Mouse (Mus musculus): ENCODE data around the gene Lrrc29. TPM values are rescaled to one million over a fixed set of nuclear protein-coding genes. Genes with fewer than 3 reads are reported as not detected.
A peak's percentile ranks its signal among the peaks of the same experiment; 100 is the strongest.

The Lrrc29 gene
- polyA plus RNA-seq, 1 experiment from 2014 or later: 0.83 TPM

DNA sequence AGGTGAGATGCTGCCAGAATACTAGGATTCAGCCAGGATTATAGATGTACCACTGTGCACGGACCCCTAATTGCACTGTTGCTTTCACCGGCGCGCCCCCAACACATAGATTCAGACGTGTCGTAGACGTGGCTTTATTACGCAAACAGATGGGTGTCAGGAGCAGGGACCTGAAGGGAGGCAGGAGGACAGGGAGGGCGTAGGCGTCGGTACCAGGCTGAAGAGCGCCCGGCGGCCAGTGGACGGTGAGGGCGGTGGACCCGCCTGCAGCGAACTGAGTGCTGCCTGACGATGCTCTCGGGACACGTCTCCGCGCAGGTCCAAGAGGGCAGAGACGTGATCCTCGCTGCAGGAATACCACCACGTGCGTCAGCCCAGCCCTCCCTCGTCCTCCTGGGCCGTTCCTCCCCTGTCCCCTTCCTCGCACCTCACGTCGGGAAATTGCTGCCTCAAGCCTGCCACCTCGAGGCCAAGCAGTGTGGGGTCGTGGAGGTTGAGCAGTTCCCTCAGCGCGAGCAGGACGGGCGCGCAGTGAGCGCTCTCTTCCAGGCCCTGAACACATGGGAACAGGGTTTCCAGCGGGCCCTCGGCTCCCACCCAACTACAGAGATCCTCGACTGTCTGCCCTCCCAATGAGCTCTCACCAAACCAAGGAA lies 36.1 kb downstream of the Lrrc29 start, which contains the start of gene 4931428F04Rik:
Gene 4931428F04Rik, minus strand, starts transcription at position 60 of the 656 bp plus-strand sequence.
- 0 out of 2 replicates have a peak within 1 kb of the TSS, but pooled peaks have one; percentile 41 for H3K27ac ChIP-seq (replicated peaks; ENCODE audit: low read depth, low read length)
- H3K4me2 ChIP-seq (ENCODE audit: low read depth, low read length): peak within 1 kb of the TSS; percentile 69
- WGBS: 2% methylated on average over 40 of the region's 43 CpGs
- peak within 1 kb of the TSS; percentile 47 for H3K4me3 ChIP-seq (ENCODE audit: low read depth, low read length)
- peak within 1 kb of the TSS; percentile 74 for H3K9ac ChIP-seq (replicated peaks; ENCODE audit: low read length)
- DNase-seq (ENCODE audit: low spot score): peak; percentile 67
- H3K27me3 ChIP-seq (ENCODE audit: control insufficient read depth, insufficient read depth, low read length): peaks cover 12% of the 10 kb centered on the region
- no peaks in the 10 kb centered on the region for H3K36me3 ChIP-seq (replicated peaks; ENCODE audit: control insufficient read depth, insufficient read depth, low read depth, low read length)
- peak; percentile 24 for ATAC-seq (replicated peaks; ENCODE audit: insufficient number of reproducible peaks, low FRiP score, low TSS enrichment, low read depth)
- no peaks in the 10 kb centered on the region for H3K9me3 ChIP-seq (replicated peaks; ENCODE audit: control insufficient read depth, low read length)
- peaks cover 5% of the 10 kb centered on the region; the same call in 1 of the 2 replicates for H3K4me1 ChIP-seq (ENCODE audit: control insufficient read depth, insufficient read depth, low read length)

DNA sequence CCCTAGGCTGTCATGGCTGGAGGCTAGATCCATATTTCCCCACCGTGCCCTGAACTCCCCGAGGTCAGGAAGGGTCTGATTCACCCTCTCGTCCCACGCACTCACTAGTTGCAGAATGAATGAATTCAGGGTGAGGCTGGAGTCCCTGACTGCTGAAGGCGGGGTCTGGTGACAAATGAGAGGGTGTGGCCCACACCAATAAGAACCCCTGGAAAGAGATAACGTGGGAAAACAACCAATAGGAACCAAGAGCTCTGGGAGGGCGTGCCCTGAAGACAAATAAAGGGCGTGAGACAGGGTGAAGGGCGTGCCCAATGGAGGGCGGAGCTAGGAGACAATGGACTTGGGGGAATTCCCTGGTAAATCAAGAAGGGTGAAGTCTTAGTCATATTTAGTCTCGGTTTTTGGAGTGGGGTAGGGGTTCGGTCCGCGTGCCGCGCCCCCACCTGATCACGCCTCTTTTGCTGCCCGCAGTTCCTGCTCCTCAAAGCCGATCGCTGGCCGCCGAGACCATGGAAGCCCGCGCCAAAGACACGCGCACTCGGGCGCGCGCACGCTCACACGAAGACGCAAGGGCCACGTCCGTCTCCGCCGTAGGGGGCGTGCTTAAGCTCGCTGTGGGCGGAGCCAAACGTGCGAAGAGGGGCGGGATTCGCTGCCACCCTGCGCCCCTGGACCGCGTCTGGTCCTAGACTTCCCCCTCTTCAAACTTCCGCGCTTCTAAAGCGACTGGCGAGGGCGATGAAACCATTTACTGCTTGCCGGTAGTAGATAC lies 36.9 kb downstream of the Lrrc29 start:
- Histone ChIP-seq H3K36me3 (replicated peaks; ENCODE audit: control insufficient read depth, insufficient read depth, low read depth, low read length) (no peaks in the 10 kb centered on the region), H3K4me3 (ENCODE audit: low read depth, low read length) (peak overlapping the region; percentile 47), H3K27me3 (ENCODE audit: control insufficient read depth, insufficient read depth, low read length) (peaks cover 12% of the 10 kb centered on the region), H3K9ac (replicated peaks; ENCODE audit: low read length) (peak overlapping the region; percentile 74), H3K4me1 (ENCODE audit: control insufficient read depth, insufficient read depth, low read length) (peaks cover 5% of the 10 kb centered on the region; the same call in 1 of the 2 replicates), H3K9me3 (replicated peaks; ENCODE audit: control insufficient read depth, low read length) (no peaks in the 10 kb centered on the region), H3K4me2 (ENCODE audit: low read depth, low read length) (peak overlapping the region; percentile 69), H3K27ac (replicated peaks; ENCODE audit: low read depth, low read length) (0 out of 2 replicates have a peak overlapping the region, but pooled peaks have one; percentile 41)
- ATAC-seq (replicated peaks; ENCODE audit: insufficient number of reproducible peaks, low FRiP score, low TSS enrichment, low read depth) (peak; percentile 89), DNase-seq (ENCODE audit: low spot score) (peak; percentile 97)
- WGBS: under 1% methylated on average over 53 of the region's 53 CpGs

DNA sequence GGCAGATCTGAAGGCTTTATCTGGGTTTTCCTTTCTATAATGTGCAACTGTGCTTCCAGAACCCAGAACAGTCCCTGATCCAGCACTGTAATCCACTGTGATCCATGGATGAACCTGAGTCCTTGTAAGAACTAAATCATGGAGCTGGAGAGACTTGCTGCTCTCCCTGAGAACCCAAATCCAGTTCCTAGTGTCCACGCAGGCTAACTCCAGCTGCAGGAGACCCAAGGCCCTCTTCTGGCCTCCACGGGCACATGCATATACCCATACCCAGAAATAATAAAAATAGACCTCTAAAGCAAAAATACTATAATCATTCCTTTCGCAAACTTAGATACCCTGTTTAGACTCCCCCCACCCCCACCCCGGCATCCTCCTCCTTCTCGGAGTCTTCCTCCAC lies 37.8 kb downstream of the Lrrc29 start:
- H3K9ac ChIP-seq (replicated peaks; ENCODE audit: low read length): no peak overlapping the region; the same call in 1 of the 2 replicates
- H3K9me3 ChIP-seq (replicated peaks; ENCODE audit: control insufficient read depth, low read length): no peaks in the 10 kb centered on the region
- peaks cover 12% of the 10 kb centered on the region for H3K27me3 ChIP-seq (ENCODE audit: control insufficient read depth, insufficient read depth, low read length)
- WGBS: 89% methylated on average over 5 of the region's 5 CpGs
- ATAC-seq (replicated peaks; ENCODE audit: insufficient number of reproducible peaks, low FRiP score, low TSS enrichment, low read depth) (no peak), DNase-seq (ENCODE audit: low spot score) (no peak)
- H3K4me1 ChIP-seq (ENCODE audit: control insufficient read depth, insufficient read depth, low read length): peaks cover 5% of the 10 kb centered on the region; the same call in 1 of the 2 replicates
- peak overlapping the region; percentile 35 for H3K4me2 ChIP-seq (ENCODE audit: low read depth, low read length)
- H3K27ac ChIP-seq (replicated peaks; ENCODE audit: low read depth, low read length): no peak overlapping the region
- H3K36me3 ChIP-seq (replicated peaks; ENCODE audit: control insufficient read depth, insufficient read depth, low read depth, low read length): no peaks in the 10 kb centered on the region
- no peak overlapping the region for H3K4me3 ChIP-seq (ENCODE audit: low read depth, low read length)

GRCm38 (mm10) chr8:105286907-105287306 lies 39.2 kb downstream of the Lrrc29 start:
- 86% methylated on average over 4 of the region's 4 CpGs for WGBS
- Histone ChIP-seq H3K36me3 (replicated peaks; ENCODE audit: control insufficient read depth, insufficient read depth, low read depth, low read length) (no peaks in the 10 kb centered on the region), H3K4me1 (ENCODE audit: control insufficient read depth, insufficient read depth, low read length) (peaks cover 5% of the 10 kb centered on the region; the same call in 1 of the 2 replicates), H3K27ac (replicated peaks; ENCODE audit: low read depth, low read length) (no peak overlapping the region), H3K4me3 (ENCODE audit: low read depth, low read length) (no peak overlapping the region), H3K9ac (replicated peaks; ENCODE audit: low read length) (no peak overlapping the region), H3K9me3 (replicated peaks; ENCODE audit: control insufficient read depth, low read length) (no peaks in the 10 kb centered on the region), H3K27me3 (ENCODE audit: control insufficient read depth, insufficient read depth, low read length) (peaks cover 12% of the 10 kb centered on the region), H3K4me2 (ENCODE audit: low read depth, low read length) (no peak overlapping the region)
- no peak for DNase-seq (ENCODE audit: low spot score)
- no peak for ATAC-seq (replicated peaks; ENCODE audit: insufficient number of reproducible peaks, low FRiP score, low TSS enrichment, low read depth)

DNA sequence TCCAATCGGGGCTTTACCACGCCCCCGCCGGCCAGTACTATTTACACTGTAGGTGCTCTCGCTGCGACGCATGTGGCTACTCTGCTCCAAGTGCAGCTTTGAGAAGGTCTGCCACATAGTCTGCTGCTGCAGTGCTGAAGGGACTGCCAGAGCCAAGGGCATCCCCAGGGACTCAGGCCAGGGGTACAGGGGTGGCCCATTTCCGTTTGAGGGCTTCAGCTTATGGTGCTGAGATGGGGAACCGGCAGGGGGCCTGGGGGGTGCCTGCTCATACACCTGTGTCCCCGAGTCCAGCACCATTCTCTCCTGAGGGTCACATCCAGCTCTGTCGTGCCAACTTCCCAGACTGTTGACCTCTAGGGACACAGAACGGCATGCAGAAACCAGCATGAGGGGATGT lies 40.6 kb downstream of the Lrrc29 start:
- Histone ChIP-seq H3K27ac (replicated peaks; ENCODE audit: low read depth, low read length) (no peak overlapping the region), H3K4me3 (ENCODE audit: low read depth, low read length) (no peak overlapping the region), H3K4me1 (ENCODE audit: control insufficient read depth, insufficient read depth, low read length) (peaks cover 5% of the 10 kb centered on the region; the same call in 1 of the 2 replicates), H3K36me3 (replicated peaks; ENCODE audit: control insufficient read depth, insufficient read depth, low read depth, low read length) (no peaks in the 10 kb centered on the region; the same call in 1 of the 2 replicates), H3K9me3 (replicated peaks; ENCODE audit: control insufficient read depth, low read length) (no peaks in the 10 kb centered on the region), H3K9ac (replicated peaks; ENCODE audit: low read length) (no peak overlapping the region), H3K4me2 (ENCODE audit: low read depth, low read length) (no peak overlapping the region), H3K27me3 (ENCODE audit: control insufficient read depth, insufficient read depth, low read length) (peaks cover 9% of the 10 kb centered on the region)
- 50% methylated on average over 12 of the region's 12 CpGs for WGBS
- DNase-seq (ENCODE audit: low spot score) (no peak), ATAC-seq (replicated peaks; ENCODE audit: insufficient number of reproducible peaks, low FRiP score, low TSS enrichment, low read depth) (no peak)

DNA sequence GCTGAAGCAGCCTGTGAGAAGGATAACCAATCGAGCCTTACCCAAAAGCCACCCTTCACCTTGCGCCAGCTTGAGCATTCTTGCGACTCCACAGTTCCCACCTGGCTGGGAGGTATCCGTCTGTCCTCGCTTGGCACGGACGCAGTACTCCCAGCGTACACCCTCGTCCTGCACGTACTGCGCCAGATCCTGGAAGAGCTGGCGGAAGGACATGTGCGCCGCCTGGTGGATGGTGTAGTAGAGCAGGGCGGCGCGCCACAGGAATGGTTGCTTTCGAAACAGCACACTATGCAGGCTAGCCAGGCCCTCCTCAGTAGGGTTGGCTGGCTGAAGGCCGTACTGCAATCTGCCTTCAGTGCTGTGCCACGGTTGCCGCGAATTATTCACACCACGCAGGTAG lies 43.0 kb downstream of the Lrrc29 start:
- H3K36me3 ChIP-seq (replicated peaks; ENCODE audit: control insufficient read depth, insufficient read depth, low read depth, low read length): no peaks in the 10 kb centered on the region; the same call in 1 of the 2 replicates
- ATAC-seq (replicated peaks; ENCODE audit: insufficient number of reproducible peaks, low FRiP score, low TSS enrichment, low read depth): no peak
- peak; percentile 62 for DNase-seq (ENCODE audit: low spot score)
- no peak overlapping the region for H3K4me2 ChIP-seq (ENCODE audit: low read depth, low read length)
- peaks cover 21% of the 10 kb centered on the region for H3K27me3 ChIP-seq (ENCODE audit: control insufficient read depth, insufficient read depth, low read length)
- no peak overlapping the region for H3K9ac ChIP-seq (replicated peaks; ENCODE audit: low read length)
- H3K4me3 ChIP-seq (ENCODE audit: low read depth, low read length): no peak overlapping the region
- H3K4me1 ChIP-seq (ENCODE audit: control insufficient read depth, insufficient read depth, low read length): no peaks in the 10 kb centered on the region
- H3K9me3 ChIP-seq (replicated peaks; ENCODE audit: control insufficient read depth, low read length): no peaks in the 10 kb centered on the region
- H3K27ac ChIP-seq (replicated peaks; ENCODE audit: low read depth, low read length): no peak overlapping the region
- 22% methylated on average over 23 of the region's 23 CpGs for WGBS

DNA sequence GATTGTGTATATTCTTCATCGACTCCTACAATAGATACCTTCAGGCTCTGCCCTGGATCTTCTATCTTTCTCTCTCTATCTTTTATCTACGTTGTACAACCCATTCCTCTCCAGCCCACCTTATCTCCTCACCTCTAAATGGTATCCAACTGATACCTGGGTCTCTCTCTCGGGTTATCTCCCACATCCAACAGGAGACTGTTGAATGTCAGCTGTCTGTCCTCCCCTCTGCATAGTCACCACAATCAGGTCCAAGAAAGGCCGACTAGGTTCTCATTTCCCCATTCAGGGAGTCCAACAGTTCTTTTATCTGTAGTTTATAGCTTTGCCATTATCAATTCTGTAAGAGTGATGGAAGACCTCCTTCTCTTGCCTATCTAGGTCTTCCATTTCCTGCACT lies 43.8 kb downstream of the Lrrc29 start:
- DNase-seq (ENCODE audit: low spot score) (no peak), ATAC-seq (replicated peaks; ENCODE audit: insufficient number of reproducible peaks, low FRiP score, low TSS enrichment, low read depth) (no peak)
- Histone ChIP-seq H3K27ac (replicated peaks; ENCODE audit: low read depth, low read length) (no peak overlapping the region), H3K9ac (replicated peaks; ENCODE audit: low read length) (no peak overlapping the region), H3K9me3 (replicated peaks; ENCODE audit: control insufficient read depth, low read length) (no peaks in the 10 kb centered on the region), H3K4me2 (ENCODE audit: low read depth, low read length) (no peak overlapping the region), H3K4me3 (ENCODE audit: low read depth, low read length) (no peak overlapping the region), H3K36me3 (replicated peaks; ENCODE audit: control insufficient read depth, insufficient read depth, low read depth, low read length) (no peaks in the 10 kb centered on the region; the same call in 1 of the 2 replicates), H3K4me1 (ENCODE audit: control insufficient read depth, insufficient read depth, low read length) (no peaks in the 10 kb centered on the region), H3K27me3 (ENCODE audit: control insufficient read depth, insufficient read depth, low read length) (peaks cover 26% of the 10 kb centered on the region)
- 93% methylated on average over 4 of the region's 4 CpGs for WGBS

GRCm38 (mm10) chr8:105281821-105282220 lies 44.3 kb downstream of the Lrrc29 start:
- H3K27ac ChIP-seq (replicated peaks; ENCODE audit: low read depth, low read length): no peak overlapping the region
- H3K4me1 ChIP-seq (ENCODE audit: control insufficient read depth, insufficient read depth, low read length): no peaks in the 10 kb centered on the region
- H3K4me2 ChIP-seq (ENCODE audit: low read depth, low read length): no peak overlapping the region
- no peak overlapping the region for H3K4me3 ChIP-seq (ENCODE audit: low read depth, low read length)
- 91% methylated on average over 12 of the region's 12 CpGs for WGBS
- ATAC-seq (replicated peaks; ENCODE audit: insufficient number of reproducible peaks, low FRiP score, low TSS enrichment, low read depth): no peak
- H3K27me3 ChIP-seq (ENCODE audit: control insufficient read depth, insufficient read depth, low read length): peaks cover 30% of the 10 kb centered on the region
- H3K9me3 ChIP-seq (replicated peaks; ENCODE audit: control insufficient read depth, low read length): no peaks in the 10 kb centered on the region
- H3K36me3 ChIP-seq (replicated peaks; ENCODE audit: control insufficient read depth, insufficient read depth, low read depth, low read length): no peaks in the 10 kb centered on the region; the same call in 1 of the 2 replicates
- H3K9ac ChIP-seq (replicated peaks; ENCODE audit: low read length): no peak overlapping the region
- DNase-seq (ENCODE audit: low spot score): no peak

All from embryonic facial prominence, embryonic 11.5 days (tissue).